Mouse (Mus musculus) liver, embryonic 14.5 days (tissue): ENCODE measurements at regions not wholly inside any gene's neighbourhood (a gene's known extent, or its start where the extent isn't known, plus 50 kb on each side); places are given as distances from the start of the nearest gene placed in this dataset.

ENCODE experiments used
- ATAC-seq: fragments of 200-750 bp; cut with Nextera tagmentation; 2 replicates; pipeline ENCODE4 v1.8.0; 2017; ENCODE audit warnings: moderate number of reproducible peaks, mild to moderate bottlenecking, moderate library complexity; ENCODE audit not compliant: insufficient read depth
- DNase-seq, 3 experiments: peaks; one replicate each; pipeline ENCODE4 v3.0.0-alpha.2; 2012 to 2013; ENCODE audit warnings: low read depth in 3 of 3, low spot score in 3 of 3
- H3K27ac ChIP-seq: fragments of 300-500 bp; sonication (generic); 2 replicates; pipeline ENCODE4 v1.5.1; 2014; ENCODE audit warnings: moderate library complexity, mild to moderate bottlenecking, control low read depth, inconsistent platforms
- H3K27me3 ChIP-seq: fragments of 300-500 bp; sonication (generic); 2 replicates; pipeline ENCODE4 v1.6.1; 2014; ENCODE audit warnings: mild to moderate bottlenecking, low read length, moderate library complexity; ENCODE audit not compliant: control insufficient read depth, insufficient read depth
- H3K36me3 ChIP-seq: fragments of 300-500 bp; sonication (generic); replicated peaks from 2 replicates; pipeline ENCODE4 v1.6.1; 2014; ENCODE audit warnings: low read depth; ENCODE audit not compliant: control insufficient read depth, insufficient read depth
- H3K4me1 ChIP-seq, 2 experiments: fragments of 200-500 bp in 1 of 2; fragments of 300-500 bp in 1 of 2; sonication (generic) in 1 of 2; replicated peaks; 2 replicates each; pipeline ENCODE4 v1.6.1; 2012 to 2014; ENCODE audit warnings: antibody characterized with exemption in 1 of 2, inconsistent platforms in 1 of 2, low read length in 1 of 2; ENCODE audit not compliant: control insufficient read depth in 2 of 2, insufficient read depth in 2 of 2
- H3K4me2 ChIP-seq: fragments of 300-500 bp; sonication (generic); 2 replicates; pipeline ENCODE4 v1.6.1; 2014; ENCODE audit warnings: low read depth, mild to moderate bottlenecking, control low read depth, moderate library complexity
- H3K4me3 ChIP-seq, 2 experiments: fragments of 200-500 bp in 1 of 2; fragments of 300-500 bp in 1 of 2; sonication (generic) in 1 of 2; 2 replicates each; pipeline ENCODE4 v1.5.1; 2012 to 2014; ENCODE audit warnings: low read depth in 2 of 2, low read length in 2 of 2, mild to moderate bottlenecking in 2 of 2, control low read depth in 1 of 2, inconsistent platforms in 1 of 2, moderate library complexity in 1 of 2; ENCODE audit not compliant: insufficient read depth in 1 of 2
- H3K9ac ChIP-seq: fragments of 300-500 bp; sonication (generic); replicated peaks from 2 replicates; pipeline ENCODE4 v1.6.1; 2014; ENCODE audit warnings: mild to moderate bottlenecking, control low read depth, moderate library complexity
- H3K9me3 ChIP-seq: fragments of 300-500 bp; sonication (generic); 2 replicates; pipeline ENCODE4 v1.6.1; 2016; ENCODE audit warnings: low read length, mixed read lengths; ENCODE audit not compliant: control insufficient read depth
- CTCF ChIP-seq: IDR thresholded peaks from 2 replicates; pipeline ENCODE4 v1.5.1; 2016; ENCODE audit warnings: antibody characterized with exemption, low read depth, control low read depth
- EP300 ChIP-seq: IDR thresholded peaks from 2 replicates; pipeline ENCODE4 v1.6.1; 2016; ENCODE audit warnings: antibody characterized with exemption, low read depth
- WGBS: fragments of 180-500 bp; shearing (Covaris S2); extraction: QIAGEN DNeasy Blood & Tissue Kit; methylation state at CpG from one replicate; pipeline ENCODE4 v1.1.7; 2014; ENCODE audit not compliant: insufficient replicate concordance; 5-methylcytosine and 5-hydroxymethylcytosine counted together

DNA sequence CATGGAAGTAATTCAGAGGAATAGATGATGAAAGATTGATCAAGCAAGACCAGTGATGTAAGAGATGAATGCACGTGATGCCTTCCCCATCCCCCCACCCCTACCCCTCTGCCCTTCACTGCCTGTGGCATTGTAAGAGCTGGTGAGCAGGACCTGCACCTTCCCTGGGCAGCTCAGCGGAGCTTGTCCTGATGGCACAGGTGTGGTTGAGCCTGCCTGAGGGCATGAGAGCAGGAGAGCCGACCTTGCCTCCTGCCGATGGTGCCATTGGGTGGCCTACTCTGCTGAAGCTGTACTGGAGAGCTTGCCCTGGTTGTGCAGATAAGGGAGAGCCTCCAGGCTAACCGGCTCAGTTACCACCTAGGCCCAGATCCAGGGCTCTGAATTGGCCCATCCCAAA, 53.4 kb upstream of the Tspan5 start:
- no peak overlapping the region for H3K4me2 ChIP-seq
- H3K9ac ChIP-seq = no peak overlapping the region
- H3K4me1 ChIP-seq = no peaks in the 10 kb centered on the region
- no peak for ATAC-seq
- H3K9me3 ChIP-seq = no peaks in the 10 kb centered on the region
- no peak overlapping the region for H3K4me3 ChIP-seq
- TF ChIP-seq CTCF (no peak), EP300 (no peak)
- 55% methylated on average over 5 of the region's 5 CpGs for WGBS
- DNase-seq = no peak
- H3K36me3 ChIP-seq = no peaks in the 10 kb centered on the region
- no peaks in the 10 kb centered on the region for H3K27me3 ChIP-seq
- H3K27ac ChIP-seq = no peak overlapping the region
